Mouse (Mus musculus): ENCODE data around the gene Adam22. TPM values are rescaled to one million over a fixed set of nuclear protein-coding genes. Genes with fewer than 3 reads are reported as not detected.
A peak's percentile ranks its signal among the peaks of the same experiment; 100 is the strongest.
"Not testable (repeated sequence)": the region's sequence is repeated elsewhere in the genome, so short reads cannot be mapped to it uniquely, and the experiment has no call there.

Adam22 gene
- total RNA-seq, 2 experiments from 2014 or later, result 4.7 to 6.9 TPM

DNA sequence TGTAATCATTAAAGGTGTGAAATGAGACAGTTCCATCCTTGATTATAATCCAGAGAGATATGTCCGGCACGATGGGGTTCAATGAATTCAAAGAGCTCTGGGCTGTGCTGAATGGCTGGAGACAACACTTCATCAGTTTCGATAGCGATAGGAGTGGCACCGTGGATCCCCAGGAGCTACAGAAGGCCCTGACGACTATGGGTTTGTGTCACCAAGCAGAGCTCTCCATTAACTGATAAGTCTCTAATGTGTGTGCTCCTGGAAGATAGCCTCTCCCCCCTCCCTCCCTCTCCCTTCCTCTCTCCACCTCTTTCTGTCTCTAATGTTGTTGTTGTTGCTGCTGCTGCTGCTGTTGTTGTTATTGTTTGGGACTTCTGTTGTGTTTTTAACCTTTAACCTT, 304.8 kb downstream of the Adam22 start:
- DNase-seq, result no peak
- intact Hi-C loops (cut with DNase I), result loop anchor here (5.0 kb wide), 1 partner anchor 299 kb away; no protein-coding TSS in a partner anchor

DNA sequence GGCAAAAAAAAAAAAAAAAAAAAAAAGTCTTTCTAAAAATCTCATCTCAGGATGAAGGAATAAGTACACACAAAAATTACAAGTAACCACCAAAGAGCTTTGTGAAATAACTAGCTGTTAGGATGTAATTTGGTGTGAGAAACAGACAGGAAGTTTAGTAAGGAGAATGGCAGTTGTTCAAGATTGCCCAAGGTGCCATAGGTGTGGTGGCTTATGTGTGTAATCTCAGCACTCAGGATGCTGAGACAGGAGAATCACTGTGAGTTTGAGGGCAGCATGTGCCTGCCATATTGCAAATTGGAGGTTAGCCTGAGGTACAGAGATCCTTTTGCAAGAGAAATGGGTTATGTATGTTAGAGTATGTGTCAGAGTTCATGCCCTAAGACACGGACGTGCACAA, 305.5 kb downstream of the Adam22 start:
- DNase-seq, result no peak
- intact Hi-C loops (cut with DNase I), result loop anchor here (5.0 kb wide), 1 partner anchor 300 kb away; no protein-coding TSS in a partner anchor

DNA sequence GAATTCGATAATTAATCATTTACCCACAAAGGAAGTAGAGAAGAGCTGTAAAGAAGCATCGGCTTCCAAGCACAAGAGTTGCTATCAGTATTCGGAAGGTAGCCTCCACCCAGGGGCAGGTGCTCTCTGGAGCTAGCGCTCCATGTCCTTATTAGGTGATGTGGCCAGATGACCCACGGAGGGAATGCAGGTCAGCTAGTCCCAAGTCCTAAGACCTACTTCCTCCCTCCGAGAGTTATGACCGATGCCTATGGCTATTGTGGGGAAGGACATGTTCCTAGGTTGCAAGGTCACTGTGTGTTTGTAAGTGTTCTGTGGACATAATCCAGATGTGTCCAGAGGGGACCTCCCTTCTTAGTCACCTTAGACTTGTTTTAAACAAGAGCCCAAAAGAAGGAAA, 309.9 kb downstream of the Adam22 start:
- intact Hi-C loops (cut with DNase I), result loop anchor here (10.0 kb wide), 2 partner anchors 937 to 1097 kb away; partner anchors contain the start of gene Crot
- DNase-seq, result peak; percentile 37 to 48

DNA sequence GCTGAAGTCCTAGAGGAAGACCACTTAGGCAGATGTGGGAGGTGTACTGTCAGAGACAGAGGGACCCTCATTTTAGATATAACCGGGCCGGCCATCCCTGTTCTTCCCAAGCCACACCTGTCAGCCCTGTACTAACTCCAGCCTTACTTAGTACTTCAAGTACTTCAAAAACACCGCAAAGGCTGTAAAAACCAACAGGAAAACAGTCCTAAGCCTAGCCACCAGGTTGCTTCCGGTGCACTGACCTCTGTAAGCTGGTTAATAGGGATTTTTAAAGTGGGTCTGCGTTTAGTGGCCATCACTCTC, 311.0 kb downstream of the Adam22 start:
- DNase-seq, result no peak
- intact Hi-C loops (cut with DNase I), result loop anchor here (10.0 kb wide), 2 partner anchors 938 to 1098 kb away; partner anchors contain the start of gene Crot

DNA sequence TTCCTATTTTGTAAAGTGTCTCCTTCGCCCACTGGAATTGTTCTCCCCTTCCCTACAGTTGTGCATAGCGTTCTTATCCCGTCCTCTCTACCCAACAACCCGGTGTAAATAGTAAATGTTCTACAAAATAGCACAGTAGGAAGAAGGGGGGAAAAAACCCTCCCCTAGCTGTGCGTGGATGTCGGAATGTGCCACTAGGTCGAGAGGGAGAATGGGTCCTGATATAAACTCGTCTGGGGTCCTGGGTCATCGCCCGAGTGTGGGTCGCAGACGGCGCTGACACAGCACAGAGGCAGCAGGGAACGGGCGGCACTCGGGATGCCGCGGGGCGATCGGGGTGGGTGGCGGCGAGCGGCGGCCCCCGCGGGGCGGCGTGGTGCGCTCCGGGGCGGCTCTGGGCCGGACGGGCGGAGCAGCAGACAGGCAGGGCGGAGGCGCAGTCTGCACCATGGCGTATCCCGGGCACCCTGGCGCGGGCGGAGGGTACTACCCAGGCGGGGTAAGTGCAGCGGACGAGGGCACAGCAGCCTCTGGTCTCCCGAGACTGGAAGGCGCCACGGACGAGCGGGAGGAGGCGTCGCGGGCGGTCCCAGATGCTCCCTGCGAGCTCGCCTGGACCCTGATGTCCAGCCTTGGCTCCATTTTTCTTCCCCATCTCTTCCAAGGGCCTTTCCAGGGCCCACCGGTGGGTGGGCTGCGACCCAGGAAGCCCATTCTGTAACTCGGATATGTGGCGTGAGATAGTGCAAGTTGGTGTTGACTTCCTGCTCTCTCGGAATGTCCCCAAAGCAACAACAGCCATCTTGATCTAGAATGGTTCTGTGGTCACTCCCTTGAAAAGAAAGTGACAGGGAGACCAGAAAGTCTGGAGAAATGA, 311.6 kb downstream of the Adam22 start:
- peak; percentile 88 to 89 for DNase-seq
- intact Hi-C loops (cut with DNase I), result loop anchor here (10.0 kb wide), 2 partner anchors 938 to 1098 kb away; partner anchors contain the start of gene Crot

DNA sequence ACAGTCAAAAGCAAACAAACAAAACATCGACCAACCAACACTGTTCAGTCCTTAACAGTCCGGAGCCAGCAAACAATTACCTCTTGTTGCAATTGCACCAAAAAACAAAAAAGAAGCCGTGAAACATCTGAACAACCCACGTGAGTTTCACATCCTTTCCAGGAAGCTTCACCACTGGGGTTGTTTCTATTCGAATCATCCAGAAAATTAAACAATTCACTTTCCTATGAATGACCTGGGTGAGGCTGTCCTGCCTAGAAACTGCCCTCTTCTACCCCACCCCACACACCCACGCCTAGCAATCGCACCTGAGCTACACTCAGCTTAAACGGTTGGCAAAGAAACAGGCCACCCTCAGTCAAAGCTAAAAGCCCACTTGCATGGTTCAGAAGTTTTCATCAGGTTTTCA, 312.2 kb downstream of the Adam22 start:
- intact Hi-C loops (cut with DNase I), result loop anchor here (10.0 kb wide), 2 partner anchors 939 to 1099 kb away; partner anchors contain the start of gene Crot

DNA sequence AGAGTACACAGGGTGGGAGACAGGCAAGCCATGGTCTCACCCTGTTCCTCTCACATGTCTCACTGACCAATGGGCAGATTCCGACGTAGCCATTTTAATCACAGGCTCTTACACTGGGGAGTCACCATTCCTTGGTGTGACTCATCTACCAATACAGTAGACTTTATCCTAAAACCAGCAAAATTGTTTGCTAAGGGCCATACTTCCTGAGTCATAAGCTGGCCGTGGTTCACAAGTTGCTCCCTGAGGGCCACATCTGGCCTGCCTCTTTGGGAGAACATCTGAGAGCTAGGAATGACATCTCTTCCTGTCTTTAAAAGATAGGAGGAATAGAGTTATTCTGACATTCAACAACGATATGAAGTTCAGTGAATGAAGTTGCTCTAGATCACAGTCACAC, 314.1 kb downstream of the Adam22 start:
- intact Hi-C loops (cut with DNase I), result loop anchor here (10.0 kb wide), 2 partner anchors 941 to 1101 kb away; partner anchors contain the start of gene Crot
- DNase-seq, result peak; percentile 48 to 53

More for the DNA sequence above, 312.2 kb downstream of the Adam22 start:
- peak in 1 of 2 experiments; percentile 39 for DNase-seq

DNA sequence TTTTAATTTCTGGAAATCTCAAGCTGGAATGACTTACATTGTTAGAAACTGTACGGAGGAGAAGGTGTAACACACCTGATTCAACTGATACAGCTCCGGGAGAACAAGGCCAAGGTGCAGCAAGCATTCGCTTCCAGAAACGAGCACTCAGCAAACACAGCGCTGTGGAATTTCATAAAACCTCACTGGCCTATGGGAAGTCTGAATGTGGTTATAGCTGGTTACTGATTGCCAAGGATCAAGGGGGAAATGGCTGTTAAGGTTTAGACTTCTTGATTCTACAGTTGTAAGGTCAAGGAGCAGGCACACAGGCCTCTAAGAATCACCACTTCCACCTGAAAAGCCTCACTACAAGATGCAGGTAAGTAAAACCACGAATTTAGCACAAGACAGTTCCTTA, 322.1 kb downstream of the Adam22 start, which contains the start of gene Sri:
TSS of gene Sri (plus strand) at position 224 of the 400 bp plus-strand sequence.
- intact Hi-C loops (cut with DNase I), result no loop called here
- DNase-seq, result no peak

DNA sequence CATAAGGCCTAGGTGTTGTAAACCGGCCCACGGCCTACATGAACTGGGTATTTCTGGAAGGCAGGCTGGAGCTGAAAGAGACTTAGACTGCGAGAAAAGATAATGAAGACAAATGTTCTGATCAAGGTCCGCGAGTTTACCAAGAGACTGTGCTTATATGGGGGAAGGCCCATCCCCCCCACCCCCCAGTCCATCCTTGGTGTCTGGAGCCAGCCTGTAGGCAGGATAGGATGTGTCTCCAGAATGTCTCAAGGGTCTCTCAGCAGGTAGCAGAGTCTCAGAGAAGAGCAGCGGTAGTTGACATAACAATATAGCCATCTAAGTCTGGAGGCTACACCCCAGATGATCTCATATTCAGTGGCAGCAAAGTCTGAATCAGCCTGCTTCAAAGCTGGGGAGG, 333.4 kb downstream of the Adam22 start:
- intact Hi-C loops (cut with DNase I), result not testable (repeated sequence)

More for the DNA sequence above, 333.4 kb downstream of the Adam22 start:
- DNase-seq, result not testable (repeated sequence)

Small RNA genes within 50 kb of the gene (microRNA-seq; reads per million reads assigned to microRNA genes)
- gene Gm24196, result 0 reads per million in 2 experiments

Other genes with a start within 250 kb of the Adam22 start
- 1 to 10 TPM; 8.7 to 9.5 TPM for gene Dbf4, start 54.6 kb upstream of the Adam22 start, total RNA-seq (2021)
- 10 to 100 TPM; 10.0 to 10.8 TPM for gene Slc25a40, start 54.7 kb upstream of the Adam22 start, total RNA-seq (2021)

All from heart, postnatal 10 days (tissue).